Mouse (Mus musculus): ENCODE data around the gene Cyb561d2. TPM values are rescaled to one million over a fixed set of nuclear protein-coding genes. Genes with fewer than 3 reads are reported as not detected.
A peak's percentile ranks its signal among the peaks of the same experiment; 100 is the strongest.

The Cyb561d2 gene
- polyA plus RNA-seq, 1 experiment, result 47.7 TPM

GRCm38 (mm10) chr9:107548820-107549219 is 6.8 kb upstream of the Cyb561d2 start:
- peaks cover 8% of the 10 kb centered on the region; the same call in 1 of the 2 replicates for H3K36me3 ChIP-seq (ENCODE audit: control insufficient read depth, insufficient read depth, low read length)
- no peak overlapping the region for H3K4me3 ChIP-seq (ENCODE audit: low read depth, low read length)
- WGBS, result 92% methylated on average over 10 of the region's 10 CpGs
- TF ChIP-seq CTCF (IDR thresholded peaks at IDR 0.05; ENCODE audit: extremely low read depth, insufficient read length, insufficient replicate concordance, low read depth, low read length), result no peak
- TF ChIP-seq POLR2A (IDR thresholded peaks at IDR 0.05; ENCODE audit: low read depth, low read length), result no peak
- H3K27me3 ChIP-seq (ENCODE audit: control insufficient read depth, insufficient read depth, low read length), result no peaks in the 10 kb centered on the region
- H3K27ac ChIP-seq (ENCODE audit: insufficient read depth, low read depth, low read length), result no peak overlapping the region
- H3K4me1 ChIP-seq (ENCODE audit: control insufficient read depth, insufficient read depth, insufficient read length, low read length), result peaks cover 19% of the 10 kb centered on the region

DNA sequence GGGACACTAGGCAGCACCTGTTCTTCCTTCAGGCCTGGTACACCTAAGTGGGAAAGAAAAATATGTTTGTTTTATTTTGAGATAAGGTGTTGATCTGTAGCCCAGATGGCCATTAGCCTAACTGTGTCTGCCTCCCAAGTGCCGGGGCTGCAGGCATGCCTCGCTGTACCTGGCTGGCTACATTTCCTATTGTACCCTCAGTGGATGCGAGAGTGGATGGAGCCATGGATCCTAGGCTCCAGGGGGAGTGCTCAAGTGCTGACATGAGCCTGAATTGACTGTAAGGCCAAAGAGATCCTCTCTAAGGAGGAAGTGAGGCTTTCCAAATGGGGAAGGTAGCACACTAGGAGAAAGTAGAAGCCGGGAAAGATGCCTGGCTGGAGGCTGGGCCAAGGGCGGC is 6.0 kb upstream of the Cyb561d2 start:
- H3K4me3 ChIP-seq (ENCODE audit: low read depth, low read length), result no peak overlapping the region
- H3K27ac ChIP-seq (ENCODE audit: insufficient read depth, low read depth, low read length), result no peak overlapping the region
- WGBS, result 69% methylated on average over 5 of the region's 5 CpGs
- no peak for TF ChIP-seq POLR2A (IDR thresholded peaks at IDR 0.05; ENCODE audit: low read depth, low read length)
- TF ChIP-seq CTCF (IDR thresholded peaks at IDR 0.05; ENCODE audit: extremely low read depth, insufficient read length, insufficient replicate concordance, low read depth, low read length), result no peak
- peaks cover 8% of the 10 kb centered on the region; the same call in 1 of the 2 replicates for H3K36me3 ChIP-seq (ENCODE audit: control insufficient read depth, insufficient read depth, low read length)
- no peaks in the 10 kb centered on the region for H3K27me3 ChIP-seq (ENCODE audit: control insufficient read depth, insufficient read depth, low read length)
- peaks cover 18% of the 10 kb centered on the region for H3K4me1 ChIP-seq (ENCODE audit: control insufficient read depth, insufficient read depth, insufficient read length, low read length)

- no peak within 1 kb of the TSS for H3K27ac ChIP-seq (ENCODE audit: insufficient read depth, low read depth, low read length)
- TF ChIP-seq CTCF (IDR thresholded peaks at IDR 0.05; ENCODE audit: extremely low read depth, insufficient read length, insufficient replicate concordance, low read depth, low read length) (no peak), POLR2A (IDR thresholded peaks at IDR 0.05; ENCODE audit: low read depth, low read length) (no peak)
- no peaks in the 10 kb centered on the region for H3K27me3 ChIP-seq (ENCODE audit: control insufficient read depth, insufficient read depth, low read length)
- peak within 1 kb of the TSS; percentile 27 for H3K4me3 ChIP-seq (ENCODE audit: low read depth, low read length)
- 2% methylated on average over 20 of the region's 20 CpGs for WGBS
- peaks cover 8% of the 10 kb centered on the region; the same call in 1 of the 2 replicates for H3K36me3 ChIP-seq (ENCODE audit: control insufficient read depth, insufficient read depth, low read length)
- H3K4me1 ChIP-seq (ENCODE audit: control insufficient read depth, insufficient read depth, insufficient read length, low read length), result peaks cover 18% of the 10 kb centered on the region
Observed at GRCm38 (mm10) chr9:107547026-107547425, 5.0 kb upstream of the Cyb561d2 start, which contains the start of gene Zmynd10. TSS of gene Zmynd10 (plus strand) at chr9:107547298.

- peaks cover 15% of the 10 kb centered on the region for H3K4me1 ChIP-seq (ENCODE audit: control insufficient read depth, insufficient read depth, insufficient read length, low read length)
- peak; percentile 95; the same call in 1 of the 2 replicates for TF ChIP-seq CTCF (IDR thresholded peaks at IDR 0.05; ENCODE audit: extremely low read depth, insufficient read length, insufficient replicate concordance, low read depth, low read length)
- TF ChIP-seq POLR2A (IDR thresholded peaks at IDR 0.05; ENCODE audit: low read depth, low read length), result no peak
- H3K27ac ChIP-seq (ENCODE audit: insufficient read depth, low read depth, low read length), result no peak overlapping the region
- WGBS, result 18% methylated on average over 3 of the region's 3 CpGs
- H3K4me3 ChIP-seq (ENCODE audit: low read depth, low read length), result no peak overlapping the region
- no peaks in the 10 kb centered on the region for H3K27me3 ChIP-seq (ENCODE audit: control insufficient read depth, insufficient read depth, low read length)
- H3K36me3 ChIP-seq (ENCODE audit: control insufficient read depth, insufficient read depth, low read length), result peaks cover 8% of the 10 kb centered on the region; the same call in 1 of the 2 replicates
Observed at GRCm38 (mm10) chr9:107545602-107546001, 3.6 kb upstream of the Cyb561d2 start.

GRCm38 (mm10) chr9:107545199-107545598 is 3.2 kb upstream of the Cyb561d2 start:
- WGBS, result 89% methylated on average over 10 of the region's 10 CpGs
- Histone ChIP-seq H3K27me3 (ENCODE audit: control insufficient read depth, insufficient read depth, low read length) (no peaks in the 10 kb centered on the region), H3K4me3 (ENCODE audit: low read depth, low read length) (no peak overlapping the region), H3K36me3 (ENCODE audit: control insufficient read depth, insufficient read depth, low read length) (peaks cover 8% of the 10 kb centered on the region; the same call in 1 of the 2 replicates), H3K4me1 (ENCODE audit: control insufficient read depth, insufficient read depth, insufficient read length, low read length) (peaks cover 15% of the 10 kb centered on the region), H3K27ac (ENCODE audit: insufficient read depth, low read depth, low read length) (no peak overlapping the region)
- TF ChIP-seq CTCF (IDR thresholded peaks at IDR 0.05; ENCODE audit: extremely low read depth, insufficient read length, insufficient replicate concordance, low read depth, low read length) (no peak), POLR2A (IDR thresholded peaks at IDR 0.05; ENCODE audit: low read depth, low read length) (no peak)

GRCm38 (mm10) chr9:107544729-107545128 is 2.7 kb upstream of the Cyb561d2 start:
- H3K4me1 ChIP-seq (ENCODE audit: control insufficient read depth, insufficient read depth, insufficient read length, low read length), result peaks cover 15% of the 10 kb centered on the region
- no peaks in the 10 kb centered on the region for H3K27me3 ChIP-seq (ENCODE audit: control insufficient read depth, insufficient read depth, low read length)
- no peak overlapping the region for H3K27ac ChIP-seq (ENCODE audit: insufficient read depth, low read depth, low read length)
- no peak for TF ChIP-seq POLR2A (IDR thresholded peaks at IDR 0.05; ENCODE audit: low read depth, low read length)
- no peak for TF ChIP-seq CTCF (IDR thresholded peaks at IDR 0.05; ENCODE audit: extremely low read depth, insufficient read length, insufficient replicate concordance, low read depth, low read length)
- 90% methylated on average over 12 of the region's 12 CpGs for WGBS
- no peak overlapping the region for H3K4me3 ChIP-seq (ENCODE audit: low read depth, low read length)
- peaks cover 10% of the 10 kb centered on the region; the same call in 1 of the 2 replicates for H3K36me3 ChIP-seq (ENCODE audit: control insufficient read depth, insufficient read depth, low read length)

DNA sequence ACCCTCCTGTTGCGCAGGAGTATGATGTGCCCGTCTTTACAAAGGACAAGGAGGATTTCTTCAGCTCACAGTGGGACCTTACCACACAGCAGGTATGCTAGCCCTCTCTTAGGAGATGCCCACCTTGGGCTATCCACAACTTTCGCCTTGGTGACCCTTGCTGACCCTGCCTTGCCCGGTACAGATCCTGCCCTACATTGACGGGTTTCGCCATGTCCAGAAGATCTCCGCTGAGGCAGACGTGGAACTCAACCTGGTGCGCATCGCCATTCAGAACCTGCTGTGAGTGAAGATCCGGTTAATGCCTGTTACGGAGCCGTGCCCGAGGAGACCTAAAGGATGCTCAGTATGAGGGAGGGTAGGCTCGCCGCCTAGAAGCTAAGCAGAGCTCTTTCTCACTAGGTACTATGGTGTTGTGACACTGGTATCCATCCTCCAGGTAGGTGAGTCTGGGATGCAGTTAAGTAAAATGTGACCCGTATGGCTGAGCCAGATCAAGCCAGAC is 2.3 kb upstream of the Cyb561d2 start:
- H3K4me3 ChIP-seq (ENCODE audit: low read depth, low read length), result no peak overlapping the region
- no peak overlapping the region for H3K27ac ChIP-seq (ENCODE audit: insufficient read depth, low read depth, low read length)
- H3K36me3 ChIP-seq (ENCODE audit: control insufficient read depth, insufficient read depth, low read length), result peaks cover 15% of the 10 kb centered on the region
- H3K4me1 ChIP-seq (ENCODE audit: control insufficient read depth, insufficient read depth, insufficient read length, low read length), result peaks cover 15% of the 10 kb centered on the region
- no peaks in the 10 kb centered on the region for H3K27me3 ChIP-seq (ENCODE audit: control insufficient read depth, insufficient read depth, low read length)
- 97% methylated on average over 17 of the region's 17 CpGs for WGBS
- TF ChIP-seq CTCF (IDR thresholded peaks at IDR 0.05; ENCODE audit: extremely low read depth, insufficient read length, insufficient replicate concordance, low read depth, low read length), result no peak
- no peak for TF ChIP-seq POLR2A (IDR thresholded peaks at IDR 0.05; ENCODE audit: low read depth, low read length)
